Mouse (Mus musculus) midbrain, embryonic 14.5 days (tissue): ENCODE results near the gene Tenm2. TPM values are rescaled to one million over a fixed set of nuclear protein-coding genes. Genes with fewer than 3 reads are reported as not detected.
A peak's percentile ranks its signal among the peaks of the same experiment; 100 is the strongest.

Source experiments
- ATAC-seq: fragments of 200-750 bp; cut with Nextera tagmentation; 2 replicates; pipeline ENCODE4 v1.8.0; 2017; ENCODE audit warnings: moderate number of reproducible peaks, moderate library complexity; ENCODE audit not compliant: low FRiP score, low TSS enrichment
- DNase-seq: peaks from one replicate; pipeline ENCODE4 v3.0.0-alpha.2; 2015
- H3K27ac ChIP-seq: fragments of 300-500 bp; sonication (generic); replicated peaks from 2 replicates; pipeline ENCODE4 v1.5.1; 2014; ENCODE audit warnings: mild to moderate bottlenecking, low read depth, low read length, moderate library complexity
- H3K27me3 ChIP-seq: fragments of 300-500 bp; sonication (generic); 2 replicates; pipeline ENCODE4 v1.6.1; 2014; ENCODE audit warnings: low read length, control low read depth, mixed read lengths; ENCODE audit not compliant: control insufficient read depth, insufficient read depth
- H3K36me3 ChIP-seq: fragments of 300-500 bp; sonication (generic); 2 replicates; pipeline ENCODE4 v1.6.1; 2014; ENCODE audit warnings: low read length, control low read depth; ENCODE audit not compliant: control insufficient read depth, insufficient read depth
- H3K4me1 ChIP-seq: fragments of 300-500 bp; sonication (generic); 2 replicates; pipeline ENCODE4 v1.6.1; 2014; ENCODE audit warnings: mild to moderate bottlenecking, antibody characterized with exemption, low read length, control low read depth; ENCODE audit not compliant: control insufficient read depth, insufficient read depth
- H3K4me2 ChIP-seq: fragments of 300-500 bp; sonication (generic); 2 replicates; pipeline ENCODE4 v1.6.1; 2014; ENCODE audit warnings: mild to moderate bottlenecking, low read length, moderate library complexity
- H3K4me3 ChIP-seq: fragments of 300-500 bp; sonication (generic); replicated peaks from 2 replicates; pipeline ENCODE4 v1.5.1; 2014; ENCODE audit warnings: low read depth, low read length
- H3K9ac ChIP-seq: fragments of 300-500 bp; sonication (generic); replicated peaks from 2 replicates; pipeline ENCODE4 v1.6.1; 2014; ENCODE audit warnings: mild to moderate bottlenecking, low read length, moderate library complexity
- H3K9me3 ChIP-seq: fragments of 300-500 bp; sonication (generic); 2 replicates; pipeline ENCODE4 v1.6.1; 2016; ENCODE audit warnings: low read length, control low read depth, mixed read lengths; ENCODE audit not compliant: control insufficient read depth
- WGBS: fragments of 180-500 bp; shearing (Covaris S2); extraction: QIAGEN DNeasy Blood & Tissue Kit; methylation state at CpG from one replicate; pipeline ENCODE4 v1.1.7; 2014; 5-methylcytosine and 5-hydroxymethylcytosine counted together
- polyA plus RNA-seq: library from polyadenylated mRNA; unstranded; fragments of >200 nt; fragmentation: Nextera tagmentation; extraction: Ambion mirVana; gene quantifications from 2 replicates; pipeline ENCODE4 v1.2.1, GENCODE M21; 2014

The Tenm2 gene
- polyA plus RNA-seq, 1 experiment from 2014 or later: 52.8 TPM

DNA sequence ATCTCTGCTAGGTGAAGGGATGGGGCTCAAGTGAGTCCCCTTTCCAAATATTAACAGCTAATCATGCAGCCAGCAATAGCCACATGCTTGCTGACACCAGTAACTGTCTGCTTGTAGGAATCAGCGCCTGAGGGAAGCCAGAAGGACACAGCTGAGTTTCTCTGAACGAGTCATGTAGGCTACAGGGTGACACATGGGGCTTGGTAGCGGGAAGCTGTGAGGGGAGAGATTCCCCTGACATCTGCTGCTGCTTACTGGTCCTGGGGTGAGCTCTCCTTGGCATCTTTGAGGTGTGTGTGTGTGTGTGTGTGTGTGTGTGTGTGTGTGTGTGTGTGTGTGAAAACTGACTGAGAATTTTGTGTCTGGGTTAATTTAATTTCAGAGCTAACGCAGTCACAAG is 708.3 kb downstream of the Tenm2 start:
- Histone ChIP-seq H3K9me3 (no peaks in the 10 kb centered on the region), H3K4me1 (no peaks in the 10 kb centered on the region), H3K36me3 (no peaks in the 10 kb centered on the region), H3K9ac (no peak overlapping the region), H3K4me2 (no peak overlapping the region), H3K4me3 (no peak overlapping the region), H3K27ac (no peak overlapping the region), H3K27me3 (no peaks in the 10 kb centered on the region)
- ATAC-seq (no peak), DNase-seq (peak; percentile 38)
- 65% methylated on average over 4 of the region's 4 CpGs for WGBS

DNA sequence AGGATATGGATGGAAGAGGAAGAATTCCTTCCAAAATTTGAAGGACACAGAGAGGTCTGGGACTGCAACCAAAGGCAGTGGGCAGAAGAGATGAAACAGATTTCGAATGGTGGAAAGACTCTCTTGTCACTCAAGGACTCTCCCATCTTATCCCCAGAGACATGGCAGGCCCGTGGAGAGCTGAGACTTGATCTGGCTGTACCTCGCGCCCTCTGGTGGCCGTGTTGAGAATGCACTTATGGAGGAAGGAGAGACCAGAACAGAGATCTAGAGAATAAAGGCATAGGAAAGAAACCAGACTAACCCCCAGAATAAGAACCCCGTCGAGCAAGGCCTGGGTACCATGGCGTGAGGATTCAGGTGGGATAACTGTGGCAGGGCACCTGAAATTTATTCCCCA is 709.4 kb downstream of the Tenm2 start:
- no peak for ATAC-seq
- Histone ChIP-seq H3K9ac (no peak overlapping the region), H3K27ac (no peak overlapping the region), H3K9me3 (no peaks in the 10 kb centered on the region), H3K4me1 (no peaks in the 10 kb centered on the region), H3K36me3 (no peaks in the 10 kb centered on the region), H3K4me3 (no peak overlapping the region), H3K27me3 (no peaks in the 10 kb centered on the region), H3K4me2 (no peak overlapping the region)
- WGBS: 15% methylated on average over 8 of the region's 8 CpGs
- peak; percentile 78 for DNase-seq

DNA sequence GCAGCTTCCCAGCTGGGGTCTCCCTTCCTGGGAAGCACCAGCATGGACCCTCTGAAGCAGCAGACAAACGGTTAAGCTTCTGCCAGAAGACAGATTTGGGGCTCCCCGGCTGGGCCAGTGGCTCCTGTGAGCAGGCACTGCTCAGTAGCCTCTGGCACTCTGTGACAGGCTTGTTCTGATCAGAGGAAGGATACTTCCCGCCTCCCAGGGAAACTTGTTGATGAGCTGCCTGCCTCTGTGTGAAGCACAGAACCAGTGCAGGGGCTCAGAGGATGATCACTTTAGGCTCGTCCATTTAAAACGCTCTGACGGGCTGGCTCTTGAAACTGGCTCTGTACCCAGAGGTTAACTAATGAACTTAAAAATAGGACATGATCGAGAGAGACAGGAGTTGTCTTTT is 723.3 kb downstream of the Tenm2 start:
- H3K36me3 ChIP-seq: 0 out of 2 replicates have a peak, but pooled peaks cover 4% of the 10 kb centered on the region
- peak; percentile 49 for DNase-seq
- H3K4me3 ChIP-seq: no peak overlapping the region
- 36% methylated on average over 7 of the region's 7 CpGs for WGBS
- 0 out of 2 replicates have a peak, but pooled peaks cover 10% of the 10 kb centered on the region for H3K4me1 ChIP-seq
- no peak overlapping the region for H3K9ac ChIP-seq
- ATAC-seq: no peak
- H3K27me3 ChIP-seq: no peaks in the 10 kb centered on the region
- no peaks in the 10 kb centered on the region for H3K9me3 ChIP-seq
- H3K4me2 ChIP-seq: no peak overlapping the region
- peak overlapping the region; percentile 9; the same call in 1 of the 2 replicates for H3K27ac ChIP-seq

DNA sequence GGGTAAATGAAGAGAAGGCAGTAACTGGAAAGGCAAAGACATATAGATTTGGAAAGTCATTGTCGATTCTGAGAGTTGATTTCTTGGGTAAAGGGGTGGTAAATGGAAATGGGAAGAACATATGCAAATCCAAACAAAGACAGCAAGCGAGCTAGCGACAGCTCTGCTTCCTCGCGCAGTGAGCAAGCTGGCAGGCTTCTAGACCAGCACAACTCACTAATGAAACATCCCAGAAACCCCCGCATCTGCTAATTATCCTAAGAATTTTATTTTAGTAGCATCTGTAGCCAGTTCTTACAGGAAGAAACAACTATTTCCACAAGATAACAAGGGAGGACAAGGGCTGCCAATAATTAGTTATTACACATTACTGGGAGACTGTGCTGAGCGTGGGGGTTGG is 727.5 kb downstream of the Tenm2 start:
- H3K36me3 ChIP-seq: 0 out of 2 replicates have a peak, but pooled peaks cover 4% of the 10 kb centered on the region
- H3K27ac ChIP-seq: peak overlapping the region; percentile 43; the same call in 1 of the 2 replicates
- no peaks in the 10 kb centered on the region for H3K27me3 ChIP-seq
- no peaks in the 10 kb centered on the region for H3K9me3 ChIP-seq
- no peak overlapping the region for H3K4me3 ChIP-seq
- H3K9ac ChIP-seq: no peak overlapping the region
- 52% methylated on average over 7 of the region's 7 CpGs for WGBS
- ATAC-seq (no peak), DNase-seq (peak; percentile 47)
- peaks cover 16% of the 10 kb centered on the region; the same call in 1 of the 2 replicates for H3K4me1 ChIP-seq
- H3K4me2 ChIP-seq: no peak overlapping the region

DNA sequence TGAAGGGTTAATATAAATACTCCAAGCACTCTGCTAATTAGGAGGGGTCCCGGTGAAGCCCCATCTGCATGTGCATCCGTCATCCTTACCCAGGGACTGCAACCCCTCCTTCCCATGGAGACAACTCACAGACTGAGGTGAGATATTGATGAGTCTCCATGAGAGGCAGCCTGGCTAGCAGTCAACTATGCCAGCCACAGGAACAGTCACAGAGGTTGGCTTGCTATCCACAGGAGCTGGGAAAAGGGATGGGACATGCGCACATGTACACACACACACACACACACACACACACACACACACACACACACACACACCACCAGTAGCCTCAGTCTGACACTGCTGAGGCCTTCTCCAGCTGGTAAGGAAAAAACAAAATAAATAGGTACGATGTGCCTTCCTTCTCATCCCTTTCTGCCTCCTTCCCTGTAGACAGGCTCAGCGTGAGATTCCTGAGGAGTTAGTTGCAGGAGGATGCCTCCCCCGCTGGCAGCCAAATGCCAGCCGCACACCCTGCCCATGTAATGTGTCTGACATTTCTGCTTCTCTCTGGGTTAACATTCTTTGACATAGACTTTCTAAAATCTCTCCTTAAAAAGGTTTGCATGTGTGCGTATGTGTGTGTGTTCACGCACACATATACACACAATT is 740.7 kb downstream of the Tenm2 start:
- Histone ChIP-seq H3K9ac (no peak overlapping the region), H3K9me3 (no peaks in the 10 kb centered on the region), H3K27me3 (no peaks in the 10 kb centered on the region), H3K4me1 (peaks cover 10% of the 10 kb centered on the region), H3K36me3 (no peaks in the 10 kb centered on the region), H3K4me3 (no peak overlapping the region), H3K4me2 (no peak overlapping the region), H3K27ac (0 out of 2 replicates have a peak overlapping the region, but pooled peaks have one; percentile 32)
- ATAC-seq (no peak), DNase-seq (no peak)
- 68% methylated on average over 9 of the region's 9 CpGs for WGBS

DNA sequence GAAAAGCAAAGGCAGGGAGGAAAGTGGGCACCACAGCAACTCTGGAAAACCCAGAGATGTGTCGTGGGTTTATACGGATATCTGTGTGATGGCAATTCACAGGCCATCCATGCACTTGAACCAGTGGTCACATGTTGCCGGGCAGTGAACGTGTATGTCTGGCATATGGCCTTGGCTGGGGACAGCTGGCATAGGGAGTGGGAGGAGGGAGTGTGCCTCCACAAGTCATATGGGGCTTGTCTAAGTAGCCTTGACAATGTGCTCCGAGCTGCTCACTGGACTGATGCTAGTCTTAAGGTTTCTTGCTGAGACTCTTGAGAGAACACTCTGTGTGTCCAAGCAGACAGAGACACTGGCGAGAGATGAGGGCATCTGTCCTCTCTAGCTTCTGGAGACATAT is 743.5 kb downstream of the Tenm2 start:
- Histone ChIP-seq H3K9me3 (no peaks in the 10 kb centered on the region), H3K9ac (no peak overlapping the region), H3K36me3 (no peaks in the 10 kb centered on the region), H3K4me2 (no peak overlapping the region), H3K4me3 (no peak overlapping the region), H3K27me3 (no peaks in the 10 kb centered on the region), H3K4me1 (peaks cover 10% of the 10 kb centered on the region), H3K27ac (no peak overlapping the region)
- 64% methylated on average over 6 of the region's 6 CpGs for WGBS
- DNase-seq (no peak), ATAC-seq (no peak)

DNA sequence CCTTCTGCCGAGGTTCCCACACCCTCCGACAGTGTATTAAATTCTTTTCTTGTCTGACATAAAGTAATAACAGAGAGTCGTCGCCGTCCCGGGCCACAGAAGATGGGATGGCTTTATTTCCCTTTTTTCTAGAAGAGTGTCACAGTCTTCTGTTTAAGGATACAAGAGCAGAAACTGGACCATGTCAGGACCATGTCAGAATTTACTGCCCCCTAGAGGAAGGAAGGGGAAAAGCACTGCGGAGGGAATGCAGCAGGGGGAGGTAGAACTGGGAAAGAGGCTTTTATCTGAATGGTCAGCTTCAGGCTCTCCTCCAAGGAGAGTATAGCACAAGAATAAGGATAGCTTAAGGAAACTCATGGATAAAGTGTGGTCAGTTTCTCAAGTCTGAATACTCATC is 745.7 kb downstream of the Tenm2 start:
- peaks cover 11% of the 10 kb centered on the region for H3K4me1 ChIP-seq
- ATAC-seq (no peak), DNase-seq (no peak)
- H3K9ac ChIP-seq: no peak overlapping the region
- no peaks in the 10 kb centered on the region for H3K27me3 ChIP-seq
- H3K4me3 ChIP-seq: no peak overlapping the region
- H3K9me3 ChIP-seq: no peaks in the 10 kb centered on the region
- WGBS: 56% methylated on average over 7 of the region's 7 CpGs
- H3K27ac ChIP-seq: no peak overlapping the region
- H3K36me3 ChIP-seq: no peaks in the 10 kb centered on the region
- no peak overlapping the region for H3K4me2 ChIP-seq

DNA sequence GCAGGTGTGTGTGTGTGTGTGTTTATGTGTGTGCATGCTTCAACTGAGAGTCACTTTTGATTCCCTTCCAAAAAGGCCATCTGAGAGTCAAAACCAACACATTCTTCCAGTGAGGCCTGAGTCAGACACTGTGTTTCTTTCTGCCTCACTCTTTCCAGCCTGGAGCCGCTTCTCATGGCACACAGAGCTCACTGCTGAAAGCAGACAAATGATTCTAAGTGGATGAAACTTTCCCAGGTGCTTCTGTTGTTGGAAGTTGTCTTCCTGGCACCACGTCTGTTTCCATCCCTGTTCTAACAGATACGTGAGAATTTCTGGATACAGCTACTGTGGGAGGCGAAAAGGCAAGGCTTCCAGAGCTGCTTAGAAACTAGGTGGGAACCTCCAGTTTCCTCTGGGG is 747.1 kb downstream of the Tenm2 start:
- DNase-seq (no peak), ATAC-seq (no peak)
- Histone ChIP-seq H3K27me3 (no peaks in the 10 kb centered on the region), H3K4me3 (no peak overlapping the region), H3K9ac (no peak overlapping the region), H3K36me3 (no peaks in the 10 kb centered on the region), H3K27ac (no peak overlapping the region), H3K4me2 (no peak overlapping the region), H3K4me1 (peaks cover 21% of the 10 kb centered on the region), H3K9me3 (no peaks in the 10 kb centered on the region)
- WGBS: 90% methylated on average over 4 of the region's 4 CpGs

DNA sequence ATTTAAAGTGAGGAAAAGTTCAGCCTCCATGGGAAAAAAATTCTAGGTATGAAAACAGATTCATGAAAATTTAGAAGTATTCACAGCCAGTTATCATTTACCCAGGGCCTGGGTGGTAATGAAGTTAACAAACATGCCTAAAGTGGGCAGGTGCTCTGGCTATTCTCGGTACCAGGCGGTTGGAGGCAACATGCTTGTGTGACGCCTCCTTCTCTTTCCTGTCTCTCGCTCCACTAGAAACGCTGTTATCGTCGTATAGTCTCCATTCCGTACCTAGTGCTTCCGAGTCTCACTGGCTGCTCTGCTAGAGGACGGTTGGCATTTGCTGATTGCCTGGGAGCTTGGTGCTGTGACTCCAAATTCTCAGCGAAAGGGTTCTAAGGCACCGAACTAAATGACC is 749.7 kb downstream of the Tenm2 start:
- no peak overlapping the region for H3K27ac ChIP-seq
- peaks cover 42% of the 10 kb centered on the region for H3K4me1 ChIP-seq
- no peak for ATAC-seq

More for the DNA sequence above, 749.7 kb downstream of the Tenm2 start:
- WGBS: 85% methylated on average over 12 of the region's 12 CpGs
- DNase-seq: no peak
- no peak overlapping the region for H3K9ac ChIP-seq
- H3K9me3 ChIP-seq: no peaks in the 10 kb centered on the region
- H3K36me3 ChIP-seq: no peaks in the 10 kb centered on the region
- H3K27me3 ChIP-seq: no peaks in the 10 kb centered on the region
- H3K4me3 ChIP-seq: no peak overlapping the region
- H3K4me2 ChIP-seq: no peak overlapping the region
